Mouse (Mus musculus): Measurements from ENCODE around the gene 4930486L24Rik.
A peak's percentile ranks its signal among the peaks of the same experiment; 100 is the strongest.
"Not testable (repeated sequence)": the region's sequence is repeated elsewhere in the genome, so short reads cannot be mapped to it uniquely, and the experiment has no call there.

Gene 4930486L24Rik

GRCm38 (mm10) chr13:60864281-60864680 lies at the start of gene 4930486L24Rik:
TSS of gene 4930486L24Rik (minus strand) at chr13:60864475.
- no peak for DNase-seq (ENCODE audit: low read depth, low spot score)

DNA sequence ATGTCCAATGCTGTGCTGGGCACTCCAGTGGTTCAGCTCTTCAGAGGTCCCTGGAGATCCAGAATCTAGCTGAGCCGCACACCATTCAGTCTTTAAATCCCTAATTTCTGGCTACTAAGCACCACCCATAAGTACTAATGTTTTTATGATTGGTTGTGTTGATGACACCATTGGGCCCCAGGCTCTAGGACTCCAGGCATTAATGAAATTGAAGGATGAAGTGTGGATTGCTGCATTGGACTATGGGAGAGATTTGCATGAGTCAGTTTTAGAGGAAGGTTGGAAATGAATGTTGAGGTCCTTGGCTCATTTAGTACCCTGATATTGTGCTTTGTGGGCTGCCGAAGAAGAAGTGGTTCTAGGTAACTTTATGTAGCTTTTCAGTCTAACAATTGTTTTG lies 40.5 kb upstream of the 4930486L24Rik start, which contains the start of gene Tpbpb:
Gene Tpbpb (minus strand): TSS at position 101 of the 400 bp plus-strand sequence.
- DNase-seq (ENCODE audit: low read depth, low spot score): not testable (repeated sequence)

DNA sequence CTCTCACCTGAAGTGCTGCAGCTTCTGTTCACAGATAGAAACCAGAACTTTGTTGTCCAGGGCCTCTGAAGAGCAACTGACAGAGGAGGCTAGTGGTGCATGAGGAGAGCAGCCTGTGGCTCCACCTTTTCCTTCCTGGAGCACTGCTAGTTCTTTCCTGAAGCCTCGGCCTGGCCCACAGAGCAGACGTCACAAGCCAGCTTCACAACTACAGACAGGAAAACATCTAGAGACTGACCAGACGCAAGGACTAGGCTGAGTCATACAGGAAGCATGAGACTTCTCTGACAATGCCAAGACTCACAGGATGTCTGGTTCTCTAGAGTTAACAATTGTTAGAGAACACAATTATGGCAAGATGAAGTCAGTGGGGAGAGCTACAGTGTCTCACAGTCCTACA lies 33.1 kb upstream of the 4930486L24Rik start, which contains the start of gene Ctla2b:
Gene Ctla2b (minus strand): TSS at position 120 of the 400 bp plus-strand sequence.
- no peak for DNase-seq (ENCODE audit: low read depth, low spot score)

DNA sequence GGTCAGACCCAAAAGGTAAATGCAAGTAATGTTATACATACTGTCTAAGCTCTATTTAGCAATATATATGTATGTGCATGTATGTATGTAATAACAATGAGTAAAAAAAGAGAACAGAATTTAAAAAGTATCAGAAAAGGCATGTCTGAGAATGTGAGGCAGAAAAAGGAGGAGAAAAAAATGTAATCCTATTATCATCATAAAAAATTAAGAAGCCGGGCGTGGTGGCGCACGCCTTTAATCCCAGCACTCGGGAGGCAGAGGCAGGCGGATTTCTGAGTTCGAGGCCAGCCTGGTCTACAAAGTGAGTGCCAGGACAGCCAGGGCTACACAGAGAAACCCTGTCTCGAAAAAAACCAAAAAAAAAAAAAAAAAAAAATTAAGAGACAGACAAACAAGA lies 32.5 kb upstream of the 4930486L24Rik start, which contains the start of gene Gm49392:
Gene Gm49392 (minus strand): TSS at position 101 of the 400 bp plus-strand sequence.
- DNase-seq (ENCODE audit: low read depth, low spot score): not testable (repeated sequence)

DNA sequence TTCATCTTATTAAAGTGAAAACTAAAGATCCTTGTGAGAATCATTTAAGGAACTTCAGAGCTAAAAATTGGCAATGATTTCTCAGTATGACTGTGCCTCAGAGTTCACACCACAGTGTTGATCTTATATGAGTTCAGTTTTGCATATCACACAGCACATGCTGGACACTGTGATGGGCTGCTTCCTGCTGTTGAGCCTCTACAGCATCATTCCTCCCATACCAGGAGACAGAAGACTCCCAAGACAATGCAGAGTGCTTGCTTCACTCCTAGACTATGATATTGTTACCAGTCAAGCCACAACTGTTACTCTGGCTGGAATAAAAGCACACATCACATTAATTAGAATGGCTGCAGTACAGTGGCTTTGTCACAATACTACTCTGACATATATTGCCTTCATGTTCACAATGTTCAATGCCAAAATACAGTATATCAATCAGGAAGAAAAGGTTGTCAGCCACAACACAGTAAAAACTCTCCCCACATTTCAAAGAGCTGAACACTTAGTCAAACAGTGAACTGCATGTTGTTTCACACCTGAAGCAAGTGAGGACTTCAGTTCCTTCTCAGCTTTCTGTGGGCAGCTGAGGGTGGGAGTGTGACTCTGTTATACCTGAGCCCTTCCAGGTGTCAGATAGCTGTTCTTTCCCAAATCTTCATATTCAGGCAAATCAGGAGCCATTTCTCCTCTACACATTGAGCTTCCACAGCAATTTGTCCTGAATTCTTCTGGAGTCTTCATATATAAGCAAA lies 31.3 kb upstream of the 4930486L24Rik start:
- DNase-seq (ENCODE audit: low read depth, low spot score): no peak

DNA sequence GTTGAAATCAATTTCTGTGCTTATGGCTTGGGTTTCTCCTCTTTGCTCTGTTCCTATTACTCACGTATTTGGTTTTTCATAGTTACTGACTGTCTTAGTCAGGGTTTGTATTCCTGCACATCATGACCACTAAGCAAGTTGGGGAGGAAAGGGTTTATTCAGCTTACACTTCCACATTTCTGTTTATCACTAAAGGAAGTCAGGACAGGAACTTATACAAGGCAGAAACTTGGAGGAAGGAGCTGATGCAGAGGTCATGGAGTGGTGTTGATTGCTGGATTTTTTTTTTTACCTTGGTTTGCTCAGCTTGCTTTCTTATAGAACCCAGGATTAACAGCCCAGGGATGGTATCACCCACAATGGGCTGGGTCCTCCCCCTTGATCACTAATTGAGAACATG lies 28.0 kb upstream of the 4930486L24Rik start:
- DNase-seq (ENCODE audit: low read depth, low spot score): no peak

DNA sequence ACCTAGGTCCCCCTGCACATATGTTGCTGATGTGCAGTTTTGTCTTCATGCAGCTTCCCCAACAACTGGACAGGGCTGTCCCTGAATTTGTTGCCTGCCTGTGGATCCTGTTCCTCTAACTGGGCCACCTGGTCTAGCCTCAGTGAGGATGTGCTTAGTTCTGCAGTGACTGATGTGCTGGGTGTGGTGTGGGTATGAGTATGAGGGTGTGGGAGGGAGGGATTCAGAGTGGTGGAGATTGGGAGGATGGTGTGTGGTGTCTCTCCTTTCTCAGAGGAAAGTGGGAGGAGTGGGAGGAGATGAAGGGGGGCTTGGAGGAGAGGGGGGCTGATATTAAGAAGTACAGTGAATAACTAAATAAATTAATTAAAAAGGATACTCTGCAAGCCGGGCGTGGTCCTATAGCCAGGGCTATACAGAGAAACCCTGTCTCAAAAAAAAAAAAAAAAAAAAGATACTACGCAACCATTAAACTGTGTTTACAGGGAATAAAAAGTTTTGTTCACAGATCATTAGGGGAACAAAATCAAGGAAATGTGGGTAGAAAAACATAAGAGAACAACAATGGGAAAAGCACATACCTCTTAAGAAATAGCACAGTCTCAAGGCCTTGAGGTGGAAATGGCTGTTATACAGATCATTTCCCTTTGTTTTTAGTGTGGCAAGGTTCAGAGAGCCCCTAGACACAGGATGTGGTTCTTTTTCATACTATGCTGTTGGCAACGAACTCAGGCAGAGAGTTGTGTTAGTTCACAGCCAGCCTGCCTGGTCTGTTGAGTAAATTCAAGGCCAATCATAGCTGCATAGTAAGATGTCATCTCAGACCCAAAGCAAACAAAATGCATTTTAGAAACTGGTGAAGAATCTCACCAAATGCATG lies 15.8 kb downstream of the 4930486L24Rik start:
- DNase-seq (ENCODE audit: low read depth, low spot score): no peak

- no peak for DNase-seq (ENCODE audit: low read depth, low spot score)
These were observed 21.1 kb downstream of the 4930486L24Rik start for GRCm38 (mm10) chr13:60843153-60843552.

- DNase-seq (ENCODE audit: low read depth, low spot score): no peak
These were observed 21.6 kb downstream of the 4930486L24Rik start for GRCm38 (mm10) chr13:60842703-60843102.

DNA sequence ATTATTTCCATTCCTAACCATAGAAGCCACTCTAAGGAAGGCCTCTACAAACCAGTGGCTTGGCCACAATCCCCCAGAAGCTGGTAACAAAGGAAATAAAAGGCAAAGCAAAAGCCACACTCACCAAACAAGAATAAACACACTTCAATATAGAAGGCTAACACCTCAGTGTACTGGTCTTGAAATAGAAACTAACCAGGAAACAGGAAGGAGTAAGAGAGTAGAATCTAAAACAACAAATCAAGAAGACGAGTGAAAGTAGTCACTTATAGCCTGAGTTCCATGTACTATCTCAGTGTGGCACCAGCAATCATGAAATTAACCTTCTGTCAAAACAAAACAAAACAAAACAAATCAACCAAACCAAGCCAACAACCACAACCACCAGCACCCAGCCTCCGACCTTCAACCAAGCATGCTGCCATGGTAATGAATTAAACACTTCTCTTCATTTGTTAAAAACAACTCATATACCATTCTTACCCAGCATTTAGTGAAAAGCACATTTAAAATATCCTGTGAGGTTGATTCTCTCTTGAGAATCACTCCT lies 24.8 kb downstream of the 4930486L24Rik start:
- no peak for DNase-seq (ENCODE audit: low read depth, low spot score)

DNA sequence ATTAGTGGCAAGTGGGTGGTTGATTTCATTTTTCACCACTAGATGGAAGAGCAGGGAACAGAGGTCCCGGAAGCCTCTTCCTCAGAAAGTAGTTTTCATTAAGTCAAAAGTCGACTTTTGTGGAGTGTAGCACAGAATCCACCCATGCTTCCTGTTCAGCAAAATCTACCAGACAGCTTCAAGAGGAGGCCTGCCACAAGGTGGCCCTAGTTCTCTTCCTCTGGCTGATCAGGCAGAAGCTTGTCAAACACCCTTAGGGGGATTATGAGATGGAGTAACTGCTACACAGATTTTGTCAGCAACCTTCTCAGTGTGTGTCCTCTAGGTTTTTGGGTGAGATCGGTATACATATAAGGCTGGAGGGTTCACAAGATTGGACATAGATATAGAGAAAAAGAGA lies 38.2 kb downstream of the 4930486L24Rik start:
- DNase-seq (ENCODE audit: low read depth, low spot score): no peak

GRCm38 (mm10) chr13:60820486-60821175 lies 43.6 kb downstream of the 4930486L24Rik start:
- DNase-seq (ENCODE audit: low read depth, low spot score): no peak

DNA sequence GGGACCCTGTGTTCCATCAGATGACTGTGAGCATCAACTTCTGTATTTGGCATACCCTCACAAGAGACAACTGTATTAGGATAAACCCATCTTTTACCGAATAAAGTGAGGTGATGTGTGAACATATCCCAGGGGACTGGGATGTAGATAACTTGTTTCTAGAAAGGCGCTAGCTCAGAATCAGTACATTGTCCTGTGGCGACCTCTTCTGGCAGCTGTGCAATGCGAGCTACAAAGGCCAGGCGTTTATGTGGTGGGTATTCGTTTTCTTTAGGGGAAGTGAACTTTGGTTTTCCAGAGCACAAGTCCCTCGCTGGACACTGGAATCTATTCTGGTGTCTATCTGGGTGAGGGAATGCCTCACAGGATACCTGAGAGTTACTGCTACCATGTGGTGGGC lies 44.8 kb downstream of the 4930486L24Rik start:
- DNase-seq (ENCODE audit: low read depth, low spot score): peak; percentile 23

- no peak for DNase-seq (ENCODE audit: low read depth, low spot score)
These were observed 50.6 kb downstream of the 4930486L24Rik start for GRCm38 (mm10) chr13:60813722-60814121.

DNA sequence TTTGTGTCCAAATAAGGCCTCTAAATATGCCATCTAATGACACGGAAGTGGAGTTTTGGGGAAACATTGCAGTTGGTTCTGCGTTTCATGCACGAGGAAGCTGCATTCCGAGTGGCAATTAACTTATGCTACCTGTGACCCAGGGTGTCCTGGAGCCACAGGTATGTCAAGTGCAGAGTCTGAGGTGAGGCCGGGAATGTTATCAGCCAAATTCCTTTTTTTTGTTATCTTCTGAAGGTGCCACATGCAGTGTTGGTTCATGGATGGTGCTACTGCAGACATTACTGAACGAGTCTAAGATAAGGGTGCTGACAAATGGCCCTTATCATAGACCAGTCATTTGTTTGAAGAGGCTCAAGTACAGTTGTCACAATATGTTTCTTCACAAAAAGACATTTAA lies 51.5 kb downstream of the 4930486L24Rik start:
- no peak for DNase-seq (ENCODE audit: low read depth, low spot score)

- DNase-seq (ENCODE audit: low read depth, low spot score): no peak
These were observed 54.6 kb downstream of the 4930486L24Rik start for GRCm38 (mm10) chr13:60809690-60810089.

DNA sequence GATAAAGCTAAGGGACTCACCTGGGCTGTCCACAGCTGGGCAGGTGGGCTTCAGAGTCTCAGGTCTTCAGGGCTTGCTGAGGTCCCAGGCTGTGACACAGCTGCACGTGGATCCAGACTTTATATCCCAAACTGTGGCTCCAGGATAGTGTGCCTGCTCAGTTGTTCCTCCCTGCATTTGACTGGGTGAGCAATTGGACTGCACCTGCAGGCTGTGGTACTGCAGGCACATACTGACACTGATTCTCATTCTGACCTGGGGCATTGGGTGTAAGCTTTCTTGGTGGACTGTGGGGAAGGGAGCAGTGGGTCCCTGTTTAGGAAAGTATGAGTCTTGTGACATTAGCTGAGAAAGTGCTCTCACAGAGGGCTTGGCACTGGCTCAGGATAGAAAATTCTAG lies 61.5 kb downstream of the 4930486L24Rik start, which contains the start of gene Ctsll3:
Gene Ctsll3 (minus strand): TSS at position 101 of the 400 bp plus-strand sequence.
- DNase-seq (ENCODE audit: low read depth, low spot score): no peak

All from retina, postnatal 7 days (tissue).